Mouse (Mus musculus) heart, adult 2 months (tissue): ENCODE data around the gene Snx32.

Source experiments
- EP300 ChIP-seq: fragments of 200-500 bp; IDR thresholded peaks from 2 replicates; pipeline ENCODE4 v1.6.1; 2011; ENCODE audit warnings: low read depth, low read length, control low read depth; ENCODE audit not compliant: insufficient read depth
- POLR2A ChIP-seq: fragments of 200-500 bp; IDR thresholded peaks from 2 replicates; pipeline ENCODE4 v1.6.1; 2011; ENCODE audit warnings: mild to moderate bottlenecking, low read depth, low read length, control low read depth; ENCODE audit not compliant: insufficient read depth

DNA sequence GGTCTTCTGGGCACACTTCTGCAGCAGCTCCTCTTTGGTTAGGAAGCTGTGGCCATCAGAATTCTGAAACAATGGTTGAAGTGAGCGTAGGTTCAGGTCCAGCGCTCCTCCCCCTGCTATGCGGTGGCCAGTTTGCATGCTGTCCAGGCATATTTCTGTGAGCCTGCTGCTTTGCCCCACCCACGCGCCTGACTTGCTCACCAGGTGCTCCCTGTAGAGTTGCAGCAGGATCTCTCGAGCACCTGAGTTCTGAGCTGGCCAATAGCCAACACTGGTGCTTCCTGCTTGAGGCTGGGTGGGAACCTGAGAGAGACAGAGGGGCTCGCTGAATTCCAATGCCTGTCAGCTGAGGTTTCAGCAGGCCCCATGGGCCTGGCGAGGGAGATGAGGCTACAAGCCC is 24.1 kb downstream of the Snx32 start:
- TF ChIP-seq EP300 (no peak), POLR2A (no peak)
